ENCODE assay signal across 7 mouse cellular contexts in genomic region chr6:49214928-49215747, GRCm38 (mm10). TPM values are rescaled to one million over a fixed set of nuclear protein-coding genes. Genes with fewer than 3 reads are reported as not detected.
A peak's percentile ranks its signal among the peaks of the same experiment; 100 is the strongest.
DNase-seq lines count a peak whose midpoint lies in the region; ATAC-seq and TF ChIP-seq lines count a peak whose summit lies in the region.

Gene Igf2bp3 (minus strand): TSS chr6:49214957.

- H3K36me3 ChIP-seq in C2C12 (ENCODE audit: control insufficient read depth, insufficient read depth) (no peaks in the 10 kb centered on the region), CH12.LX (replicated peaks in 1 of 2; ENCODE audit: control insufficient read depth in 1 of 2, insufficient read depth in 1 of 2, low read length in 1 of 2) (no peaks in the 10 kb centered on the region)
- 0 out of 2 replicates have a peak, but pooled peaks cover 2% of the 10 kb centered on the region for H3K36me3 ChIP-seq in liver, embryonic 12.5 days

- H3K79me2 ChIP-seq in C2C12 (ENCODE audit: control insufficient read depth, insufficient read depth) (no peaks in the 10 kb centered on the region), CH12.LX (replicated peaks; ENCODE audit: control insufficient read depth, extremely low read depth, insufficient read depth, poor library complexity, severe bottlenecking) (peaks cover 27% of the 10 kb centered on the region)

- peak within 1 kb of the TSS; percentile 67 for H3K27ac ChIP-seq in CH12.LX (ENCODE audit: insufficient read depth, low read depth)
- peak within 1 kb of the TSS; percentile 97 for H3K27ac ChIP-seq in liver, embryonic 12.5 days

- peak within 1 kb of the TSS; percentile 94 for H3K9ac ChIP-seq in CH12.LX (ENCODE audit: insufficient read depth, low read depth)
- peak within 1 kb of the TSS; percentile 90 for H3K9ac ChIP-seq in liver, embryonic 12.5 days

- peak; percentile 92 for DNase-seq in CH12.LX (ENCODE audit: extremely low read depth)
- peak; percentile 87 for DNase-seq in embryo, embryonic 11.5 days (ENCODE audit: low read depth, low spot score)
- DNase-seq in heart, postnatal 36 days = peak; percentile 34 to 52
- DNase-seq in retina, postnatal 1 day = peak; percentile 96
- no peak for DNase-seq in frontal cortex, postnatal 36 days (ENCODE audit: low spot score in 2 of 2)

- TF ChIP-seq EP300 in CH12.LX (IDR thresholded peaks at IDR 0.05; ENCODE audit: low read length) = peak; percentile 55; the same call in 1 of the 2 replicates

- H3K79me3 ChIP-seq in C2C12 (ENCODE audit: low read depth) = no peaks in the 10 kb centered on the region

- WGBS in liver, embryonic 12.5 days (ENCODE audit: insufficient replicate concordance) = under 1% methylated on average over 66 of the region's 68 CpGs

- no peak for TF ChIP-seq RAD21 in CH12.LX (IDR thresholded peaks at IDR 0.05; ENCODE audit: low read depth, low read length)

- TF ChIP-seq POLR2A in CH12.LX (IDR thresholded peaks at IDR 0.05; ENCODE audit: low read depth, low read length) = peak; percentile 53

- peaks cover 6 to 30% of the 10 kb centered on the region in 2 experiments for H3K4me1 ChIP-seq in CH12.LX (ENCODE audit: control insufficient read depth in 1 of 2, insufficient read depth in 2 of 2)
- peaks cover 42% of the 10 kb centered on the region for H3K4me1 ChIP-seq in liver, embryonic 12.5 days

- H3K4me3 ChIP-seq in C2C12 (ENCODE audit: insufficient read depth, poor library complexity, severe bottlenecking) = peak within 1 kb of the TSS; percentile 21
- peak within 1 kb of the TSS; percentile 81 to 96 (median 83) for H3K4me3 ChIP-seq in CH12.LX (replicated peaks in 1 of 3; ENCODE audit: low read depth in 2 of 3, low read length in 2 of 3, poor library complexity in 1 of 3)
- H3K4me3 ChIP-seq in liver, embryonic 12.5 days = peak within 1 kb of the TSS; percentile 75

- intact Hi-C loops in heart, postnatal 36 days (cut with DNase I) = loop anchor here (2.0 kb wide), 1 partner anchor 142 kb away; the partner anchor contains the start of gene Malsu1

- peak; percentile 73 for ATAC-seq in liver, embryonic 12.5 days

- TF ChIP-seq CTCF in C2C12 (IDR thresholded peaks at IDR 0.05; ENCODE audit: control insufficient read depth, insufficient read depth, insufficient read length) = no peak
- no peak for TF ChIP-seq CTCF in CH12.LX (conservative IDR thresholded peaks at IDR 0.05 in 1 of 2, IDR thresholded peaks at IDR 0.05 in 1 of 2; ENCODE audit: low read depth in 2 of 2, low read length in 2 of 2)

- no peaks in the 10 kb centered on the region for H3K9me3 ChIP-seq in CH12.LX (replicated peaks; ENCODE audit: low read length)
- H3K9me3 ChIP-seq in liver, embryonic 12.5 days (replicated peaks) = no peaks in the 10 kb centered on the region

- dilution Hi-C loops in CH12.LX (cut with MboI; ENCODE audit: extremely low pct_ligation_motif_present, extremely low pct_unique_long_range_greater_than_20kb, low sequenced_read_pairs) = no loop called here

- peak within 1 kb of the TSS; percentile 92 for H3K4me2 ChIP-seq in CH12.LX (ENCODE audit: insufficient read depth, low read depth, poor library complexity, severe bottlenecking)
- H3K4me2 ChIP-seq in liver, embryonic 12.5 days = peak within 1 kb of the TSS; percentile 93

- in situ Hi-C loops in CH12.LX (cut with MboI; ENCODE audit: low pct_ligation_motif_present, low pct_unique_long_range_greater_than_20kb, low sequenced_read_pairs) = no loop called here

- H3ac ChIP-seq in C2C12 (ENCODE audit: control insufficient read depth, insufficient read length, low read depth) = peak within 1 kb of the TSS; percentile 73

- H3K27me3 ChIP-seq in C2C12 (ENCODE audit: control insufficient read depth, insufficient read depth, insufficient read length) = peaks cover 59% of the 10 kb centered on the region
- H3K27me3 ChIP-seq in CH12.LX (replicated peaks) = peaks cover 4% of the 10 kb centered on the region
- no peaks in the 10 kb centered on the region for H3K27me3 ChIP-seq in liver, embryonic 12.5 days (replicated peaks)

TF ChIP-seq in C2C12, 6 proteins besides CTCF, POLR2A, EP300 and RAD21:
- TF ChIP-seq USF1 (IDR thresholded peaks at IDR 0.05; ENCODE audit: low read depth) = no peak
- TF ChIP-seq MYOD1 (IDR thresholded peaks at IDR 0.05; ENCODE audit: control insufficient read depth, insufficient read length, low read depth) = no peak
- TF ChIP-seq FOSL1 (IDR thresholded peaks at IDR 0.05; ENCODE audit: insufficient read depth, low read length, poor library complexity, severe bottlenecking) = no peak
- no peak for TF ChIP-seq CEBPB (IDR thresholded peaks at IDR 0.05; ENCODE audit: low read depth)
- no peak for TF ChIP-seq MYOG (IDR thresholded peaks at IDR 0.05; ENCODE audit: control insufficient read depth, extremely low read depth, insufficient read length)
- TF ChIP-seq MAX (IDR thresholded peaks at IDR 0.05) = no peak

TF ChIP-seq in CH12.LX, 34 proteins besides CTCF, POLR2A, EP300 and RAD21:
- TF ChIP-seq MYC (IDR thresholded peaks at IDR 0.05; ENCODE audit: low read depth, low read length) (peak; percentile 48; the same call in 1 of the 2 replicates), IRF4 (IDR thresholded peaks at IDR 0.05; ENCODE audit: low read depth, low read length) (peak; percentile 65), ZNF384 (IDR thresholded peaks at IDR 0.05; ENCODE audit: low read depth, low read length) (peak; percentile 95), BHLHE40 (IDR thresholded peaks at IDR 0.05; ENCODE audit: low read depth, low read length) (peak; percentile 97), POLR2AphosphoS2 (IDR thresholded peaks at IDR 0.05; ENCODE audit: low read depth, low read length) (no peak), NRF1 (IDR thresholded peaks at IDR 0.05; ENCODE audit: low read depth, low read length) (peak; percentile 52; the same call in 1 of the 2 replicates), USF1 (IDR thresholded peaks at IDR 0.05; ENCODE audit: low read depth, low read length) (peak; percentile 57), ZKSCAN1 (IDR thresholded peaks at IDR 0.05; ENCODE audit: borderline replicate concordance, low read depth, low read length) (no peak), SMC3 (IDR thresholded peaks at IDR 0.05; ENCODE audit: low read depth, low read length) (no peak), MAX (IDR thresholded peaks at IDR 0.05; ENCODE audit: low read length) (peak; percentile 88; the same call in 1 of the 2 replicates), E2F4 (IDR thresholded peaks at IDR 0.05; ENCODE audit: insufficient replicate concordance, low read depth, low read length) (no peak), PAX5 (IDR thresholded peaks at IDR 0.05; ENCODE audit: low read length) (no peak), ETS1 (conservative IDR thresholded peaks at IDR 0.05; ENCODE audit: low read depth, low read length) (peak; percentile 69), MAFK (IDR thresholded peaks at IDR 0.05; ENCODE audit: insufficient replicate concordance, low read length) (no peak), GABPA (IDR thresholded peaks at IDR 0.05; ENCODE audit: insufficient replicate concordance, low read depth, low read length) (no peak), JUND (conservative IDR thresholded peaks at IDR 0.05; ENCODE audit: low read depth, low read length) (no peak), ELF1 (IDR thresholded peaks at IDR 0.05; ENCODE audit: low read depth, low read length) (no peak; the same call in 1 of the 2 replicates), MAZ (IDR thresholded peaks at IDR 0.05; ENCODE audit: low read depth, low read length) (peak; percentile 84), KAT2A (IDR thresholded peaks at IDR 0.05; ENCODE audit: insufficient replicate concordance, low read length) (no peak), HCFC1 (IDR thresholded peaks at IDR 0.05; ENCODE audit: low read depth, low read length) (no peak; the same call in none of the 2 replicates), MEF2A (IDR thresholded peaks at IDR 0.05; ENCODE audit: borderline replicate concordance, low read depth, low read length) (0 out of 2 replicates have a peak, but pooled peaks have one; percentile 31), NELFE (IDR thresholded peaks at IDR 0.05; ENCODE audit: low read depth, low read length) (peak; percentile 43; the same call in 1 of the 2 replicates), USF2 (conservative IDR thresholded peaks at IDR 0.05; ENCODE audit: low read depth, low read length) (no peak), UBTF (IDR thresholded peaks at IDR 0.05; ENCODE audit: low read depth, low read length) (peak; percentile 85; the same call in 1 of the 2 replicates), TCF12 (IDR thresholded peaks at IDR 0.05; ENCODE audit: low read depth, low read length) (peak; percentile 40), TBP (conservative IDR thresholded peaks at IDR 0.05; ENCODE audit: low read depth, low read length) (no peak; the same call in 1 of the 2 replicates), ZMIZ1 (IDR thresholded peaks at IDR 0.05; ENCODE audit: low read depth, low read length) (0 out of 2 replicates have a peak, but pooled peaks have one; percentile 27), JUN (IDR thresholded peaks at IDR 0.05; ENCODE audit: insufficient read depth, low read depth, low read length) (no peak), SIN3A (IDR thresholded peaks at IDR 0.05; ENCODE audit: low read length) (no peak; the same call in 1 of the 2 replicates), CHD1 (IDR thresholded peaks at IDR 0.05; ENCODE audit: low read depth, low read length) (no peak; the same call in 1 of the 2 replicates), MXI1 (IDR thresholded peaks at IDR 0.05; ENCODE audit: low read depth, low read length) (no peak; the same call in none of the 2 replicates), ZC3H11A (IDR thresholded peaks at IDR 0.05; ENCODE audit: low read depth, low read length) (no peak), RCOR1 (conservative IDR thresholded peaks at IDR 0.05; ENCODE audit: low read depth, low read length) (no peak; the same call in 1 of the 2 replicates), CHD2 (IDR thresholded peaks at IDR 0.05; ENCODE audit: low read length) (peak; percentile 82)
TF ChIP-seq in CH12.LX: peak in this region for 15.

RNA-seq across cellular contexts. Expression of gene Igf2bp3, which starts in this region (rescaled TPM):
- polyA plus RNA-seq in C2C12 (2012; fragmentation: generic; extraction: Trizol) = 0.30 TPM
- total RNA-seq in CH12.LX (2012; rRNA removed) = 18.4 TPM in 2 replicates
- total RNA-seq in CH12.LX (2014; rRNA removed) = 35.6 and 39.1 TPM in 2 replicates
- polyA plus RNA-seq in CH12.LX (2012; ENCODE audit: insufficient read length, low read depth) = 22.0 and 23.1 TPM in 2 replicates
- total RNA-seq in heart, postnatal 36 days (2021) = under 1 TPM; 0.19 to 0.22 TPM
- polyA plus RNA-seq in liver, embryonic 12.5 days (2016; fragmentation: Nextera tagmentation; extraction: Ambion mirVana) = 32.0 and 33.7 TPM in 2 replicates

Comparison
In these comparisons a context has a peak if more than half of its experiments do, and no peak if none do; other contexts are left out.
1. RNA of gene Igf2bp3 (total RNA-seq): 18.4 to 39.1 TPM in CH12.LX; 0.19 to 0.22 TPM in heart, postnatal 36 days; every median in the first group is over 10 times any median in the second.
2. RNA of gene Igf2bp3 (polyA plus RNA-seq): 32.0 to 33.7 TPM in liver, embryonic 12.5 days and 22.0 to 23.1 TPM in CH12.LX; 0.30 TPM in C2C12 (single experiment); every median in the first group is over 10 times any median in the second.
3. Peak in DNase-seq in heart, postnatal 36 days; RNA of the gene not detected or under 1 TPM.
4. H3K4me3 ChIP-seq: peak in every context shown above with its lines; median percentile 83 in CH12.LX; 75 in liver, embryonic 12.5 days; 21 in C2C12.
5. DNase-seq: peak in CH12.LX (single experiment), embryo, embryonic 11.5 days (single experiment) and retina, postnatal 1 day (single experiment); none in frontal cortex, postnatal 36 days (0 of 2).